26 mouse cellular contexts compared by ENCODE assay signal in genomic region chr17:30594407-30594806, GRCm38 (mm10). TPM values are rescaled to one million over a fixed set of nuclear protein-coding genes. Genes with fewer than 3 reads are reported as not detected.
A peak's percentile ranks its signal among the peaks of the same experiment; 100 is the strongest.
DNase-seq lines count a peak whose midpoint lies in the region; ATAC-seq and TF ChIP-seq lines count a peak whose summit lies in the region.
"Had no signal": no experiment of that assay in that cellular context is flagged by ENCODE, and none has a peak within 500 bp of the region (broad histone marks: within the 10 kb centered on the region; RNA-seq: fewer than 3 reads in every experiment).

No protein-coding gene starts in this region.

- DNase-seq in layer of hippocampus, adult 2 months (ENCODE audit: low spot score in 2 of 2) = no peak
- no peak for DNase-seq in layer of hippocampus, adult 8-10 months (ENCODE audit: low spot score in 2 of 2)
- DNase-seq in retina, postnatal 1 day = peak; percentile 35
- DNase-seq in retina, embryonic 14.5 days (ENCODE audit: low spot score) = no peak
- DNase-seq in embryonic facial prominence, embryonic 10.5 days (ENCODE audit: low spot score) = peak; percentile 38
- no peak for DNase-seq in cerebellum, postnatal 10 days
- DNase-seq: adrenal gland, postnatal 10 days; B cell, adult 2 months; cerebellum, adult 18-20 months; cerebellum, postnatal 36 days; gastrocnemius, postnatal 10 days; heart, postnatal 4 days; kidney, adult 9 months; kidney, postnatal 25 days; lung, adult 18-20 months; lung, postnatal 10 days; right cerebral cortex, adult 18-20 months; thymus, adult 18-20 months had no signal

- H3K36me3 ChIP-seq in embryonic facial prominence, embryonic 10.5 days (replicated peaks) = peaks cover 74% of the 10 kb centered on the region
- peaks cover 49% of the 10 kb centered on the region; the same call in 1 of the 2 replicates for H3K36me3 ChIP-seq in kidney, embryonic 14.5 days (ENCODE audit: control insufficient read depth, insufficient read depth, low read length)

- no peak for ATAC-seq in kidney, embryonic 14.5 days (ENCODE audit: low FRiP score, low TSS enrichment)
- ATAC-seq: activated CD4-positive, CD25-positive, alpha-beta regulatory T cell, adult 4 months; forebrain, embryonic 14.5 days; intestine, embryonic 15.5 days; liver, embryonic 12.5 days had no signal

- H3K4me1 ChIP-seq in embryonic facial prominence, embryonic 10.5 days = peaks cover 13% of the 10 kb centered on the region
- H3K4me1 ChIP-seq in kidney, embryonic 14.5 days (ENCODE audit: control insufficient read depth, insufficient read depth, low read length) = 0 out of 2 replicates have a peak, but pooled peaks cover 8% of the 10 kb centered on the region
- H3K4me1 ChIP-seq: intestine, embryonic 15.5 days; limb, embryonic 13.5 days had no signal

- TF ChIP-seq CTCF in layer of hippocampus, adult 2 months (conservative IDR thresholded peaks at IDR 0.05) = no peak

- H3K27ac ChIP-seq in layer of hippocampus, adult 2 months = peak overlapping the region; percentile 43; the same call in 1 of the 2 replicates
- H3K27ac ChIP-seq in embryonic facial prominence, embryonic 10.5 days (replicated peaks) = no peak overlapping the region
- no peak overlapping the region for H3K27ac ChIP-seq in kidney, embryonic 14.5 days (ENCODE audit: low read depth, low read length)
- H3K27ac ChIP-seq: heart, embryonic 10.5 days; intestine, embryonic 15.5 days; limb, embryonic 13.5 days; liver, embryonic 12.5 days had no signal

- no peak overlapping the region for H3K4me2 ChIP-seq in kidney, embryonic 14.5 days (replicated peaks; ENCODE audit: low read depth, low read length)
- H3K4me2 ChIP-seq: intestine, embryonic 15.5 days; limb, embryonic 13.5 days; liver, embryonic 12.5 days had no signal

- H3K9me3 ChIP-seq in embryonic facial prominence, embryonic 10.5 days = 0 out of 2 replicates have a peak, but pooled peaks cover 6% of the 10 kb centered on the region
- no peaks in the 10 kb centered on the region for H3K9me3 ChIP-seq in kidney, embryonic 14.5 days (ENCODE audit: control insufficient read depth, low read length)
- H3K9me3 ChIP-seq: heart, embryonic 10.5 days; intestine, embryonic 15.5 days; limb, embryonic 13.5 days; liver, embryonic 12.5 days had no signal

- no peaks in the 10 kb centered on the region for H3K27me3 ChIP-seq in embryonic facial prominence, embryonic 10.5 days (replicated peaks; ENCODE audit: low read depth, poor library complexity, severe bottlenecking)
- H3K27me3 ChIP-seq in kidney, embryonic 14.5 days (ENCODE audit: control insufficient read depth, insufficient read depth, low read length) = no peaks in the 10 kb centered on the region
- H3K27me3 ChIP-seq: CH12.LX; intestine, embryonic 15.5 days; limb, embryonic 13.5 days; liver, embryonic 12.5 days had no signal

- H3K9ac ChIP-seq in kidney, embryonic 14.5 days (ENCODE audit: low read depth, low read length) = no peak overlapping the region
- H3K9ac ChIP-seq: intestine, embryonic 15.5 days; limb, embryonic 13.5 days; liver, embryonic 12.5 days had no signal

- no peak overlapping the region for H3K4me3 ChIP-seq in layer of hippocampus, adult 2 months
- H3K4me3 ChIP-seq in embryonic facial prominence, embryonic 10.5 days = no peak overlapping the region
- H3K4me3 ChIP-seq in kidney, embryonic 14.5 days (ENCODE audit: low read length) = no peak overlapping the region
- H3K4me3 ChIP-seq: heart, embryonic 10.5 days; intestine, embryonic 15.5 days; limb, embryonic 13.5 days; liver, embryonic 12.5 days had no signal

- 35% methylated on average over 5 of the region's 5 CpGs for WGBS in embryonic facial prominence, embryonic 10.5 days
- 53% methylated on average over 5 of the region's 5 CpGs for WGBS in kidney, embryonic 14.5 days

RNA-seq across cellular contexts. Expression of gene Btbd9, which starts 18.1 kb away (rescaled TPM):
- 100 to 1,000 TPM; 168 to 187 TPM for total RNA-seq in layer of hippocampus, adult 2 months (2021)
- 100 to 1,000 TPM; 133 to 171 (median 150) TPM for total RNA-seq in layer of hippocampus, adult 8-10 months (2022)
- 57.2 and 58.1 TPM in 2 replicates for polyA plus RNA-seq in embryonic facial prominence, embryonic 10.5 days (2016; fragmentation: Nextera tagmentation; extraction: Ambion mirVana)
- polyA plus RNA-seq in kidney, embryonic 14.5 days (2014; fragmentation: Nextera tagmentation; extraction: Ambion mirVana) = 34.1 and 52.5 TPM in 2 replicates

RNA-seq across cellular contexts. Expression of gene Dnah8, which starts 29.7 kb away (rescaled TPM):
- 1 to 10 TPM; 2.4 to 3.5 TPM for total RNA-seq in layer of hippocampus, adult 2 months (2021)
- 1 to 10 TPM; 1.7 to 2.2 (median 2.0) TPM for total RNA-seq in layer of hippocampus, adult 8-10 months (2022)
- 0.87 and 0.88 TPM in 2 replicates for polyA plus RNA-seq in embryonic facial prominence, embryonic 10.5 days (2016; fragmentation: Nextera tagmentation; extraction: Ambion mirVana)
- 0.57 and 0.61 TPM in 2 replicates for polyA plus RNA-seq in kidney, embryonic 14.5 days (2014; fragmentation: Nextera tagmentation; extraction: Ambion mirVana)

RNA-seq across cellular contexts. Expression of gene Glo1, which starts 32.3 kb away (rescaled TPM):
- 100 to 1,000 TPM; 194 to 199 TPM for total RNA-seq in layer of hippocampus, adult 2 months (2021)
- total RNA-seq in layer of hippocampus, adult 8-10 months (2022) = 100 to 1,000 TPM; 183 to 193 (median 187) TPM
- 210 and 216 TPM in 2 replicates for polyA plus RNA-seq in embryonic facial prominence, embryonic 10.5 days (2016; fragmentation: Nextera tagmentation; extraction: Ambion mirVana)
- 233 and 242 TPM in 2 replicates for polyA plus RNA-seq in kidney, embryonic 14.5 days (2014; fragmentation: Nextera tagmentation; extraction: Ambion mirVana)

Comparison
In these comparisons a context has a peak if more than half of its experiments do, and no peak if none do; other contexts are left out.
1. DNase-seq: peak in retina, postnatal 1 day (single experiment) and embryonic facial prominence, embryonic 10.5 days (single experiment); none in layer of hippocampus, adult 2 months (0 of 2), layer of hippocampus, adult 8-10 months (0 of 2), retina, embryonic 14.5 days (single experiment) and cerebellum, postnatal 10 days (0 of 2).